Mouse (Mus musculus) cerebellum, postnatal 4 days (tissue): Measurements from ENCODE around the gene Pfkfb3.

Experiments
- DNase-seq, 2 experiments: peaks; one replicate each; pipeline ENCODE4 v3.0.0; 2022; ENCODE audit warnings: low spot score in 2 of 2, mixed read lengths in 1 of 2

The Pfkfb3 gene

DNA sequence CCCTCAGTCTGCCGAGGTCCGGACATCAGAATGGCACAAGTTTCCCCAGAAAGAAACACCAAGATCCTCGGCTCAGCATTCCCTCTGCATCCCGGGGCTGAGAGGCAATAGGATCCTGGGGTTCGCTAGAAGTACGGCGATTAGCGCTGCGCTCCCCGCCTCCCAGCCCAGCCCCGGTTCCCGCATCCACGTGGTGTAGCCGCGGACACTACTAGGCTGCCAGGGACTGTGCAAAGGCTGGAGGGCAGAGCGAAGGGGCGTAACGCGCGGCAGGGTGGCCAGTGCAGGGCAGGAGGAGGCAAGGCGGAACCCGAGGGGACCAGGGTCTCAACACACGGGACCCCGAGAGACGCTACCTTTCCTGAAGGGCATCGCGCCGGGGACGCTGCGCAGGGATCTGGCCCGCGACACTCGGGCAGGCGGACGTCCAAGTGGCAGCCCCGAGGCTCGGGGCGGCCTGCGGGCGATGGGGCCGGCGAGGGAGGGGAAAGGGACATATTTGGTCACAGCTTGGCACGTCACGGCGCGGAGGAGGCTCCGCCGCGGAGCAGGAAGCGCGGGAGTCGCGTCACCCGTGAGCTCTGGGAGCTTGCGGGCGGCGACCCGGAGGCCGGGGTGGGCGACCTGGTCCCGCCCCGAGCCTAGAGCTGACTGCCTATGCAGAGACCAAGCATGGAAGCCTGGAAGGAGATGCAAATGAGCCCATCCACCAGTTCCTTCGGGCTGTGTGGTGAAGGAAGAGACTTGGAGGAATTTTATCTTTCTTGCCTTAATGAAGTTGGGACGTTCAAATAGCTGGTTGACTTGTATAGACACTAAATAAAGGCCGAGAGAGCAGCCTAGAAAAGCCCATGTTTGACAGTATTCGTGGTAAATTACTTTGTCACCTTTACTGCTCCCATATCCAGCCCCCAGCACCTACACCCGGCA, at the start of gene Pfkfb3:
TSS of gene Pfkfb3 (minus strand) at position 607 of the 930 bp plus-strand sequence.
- DNase-seq, result peak in 1 of 2 experiments; percentile 36

DNA sequence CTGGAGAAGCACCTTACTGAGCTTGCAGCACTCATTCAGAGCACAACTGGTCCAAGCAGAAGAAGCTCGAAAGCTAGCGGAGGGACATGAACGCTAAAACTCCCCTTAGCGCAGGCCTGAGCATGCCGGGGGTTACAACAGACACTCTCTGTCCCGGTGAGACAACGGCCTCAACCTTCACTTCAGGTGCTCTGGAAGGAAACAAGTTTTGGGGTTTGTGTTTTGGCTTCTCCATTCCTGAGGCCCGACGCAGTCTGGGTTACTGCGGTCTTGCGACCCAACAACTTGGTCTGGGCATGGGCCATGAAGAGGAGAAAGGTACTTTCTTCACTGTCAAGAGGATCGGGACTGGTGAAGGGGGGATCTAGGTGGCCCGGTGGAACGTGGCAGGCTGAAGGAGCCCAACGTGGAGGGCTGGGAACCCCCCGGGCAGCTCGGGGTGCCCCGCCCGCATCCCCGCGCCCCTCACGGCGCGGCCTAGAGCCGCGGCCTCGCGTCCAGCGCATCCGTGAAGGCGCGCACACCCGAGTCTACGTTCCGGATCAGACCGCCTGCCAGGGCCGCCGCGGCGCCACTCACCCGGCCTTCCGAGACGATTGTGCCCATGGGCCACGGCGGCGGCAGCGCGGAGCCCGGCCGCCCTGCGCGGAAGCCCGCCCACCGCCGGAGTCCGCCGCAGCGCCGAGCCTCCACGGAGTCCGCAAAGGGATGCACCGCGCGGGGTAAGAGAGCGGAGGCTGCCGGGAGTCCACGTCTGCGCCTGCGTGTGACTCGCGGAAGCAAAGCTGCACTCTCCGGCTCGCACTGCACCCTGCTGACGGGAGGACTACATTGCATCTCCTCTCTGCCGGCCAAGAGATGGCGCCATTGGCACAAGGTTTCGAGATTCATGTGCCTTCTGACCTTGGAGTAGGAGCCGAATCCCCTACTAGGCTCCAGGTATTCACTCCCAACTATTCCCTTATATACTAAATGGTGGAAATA, 48.9 kb upstream of the Pfkfb3 start:
- DNase-seq, result peak; percentile 89 to 96

DNA sequence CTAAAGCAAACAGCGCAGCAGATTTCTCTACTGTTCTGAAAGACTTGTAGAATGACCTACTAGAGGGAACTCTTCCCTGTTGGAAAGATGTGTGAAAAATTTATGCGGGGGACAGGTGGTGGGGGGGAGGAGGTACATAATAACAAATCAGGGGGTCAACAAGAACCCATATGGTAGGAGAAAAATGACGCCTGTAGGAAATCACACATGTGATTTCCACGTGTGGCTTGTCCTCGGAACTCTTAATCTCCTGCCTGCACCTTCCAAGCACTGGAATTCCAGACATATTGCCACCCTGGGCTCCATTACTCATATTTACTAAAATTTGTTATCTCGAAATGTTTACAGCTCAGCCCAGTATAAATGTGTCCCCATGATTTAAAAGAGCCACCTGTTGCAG, 47.9 kb upstream of the Pfkfb3 start:
- no peak for DNase-seq

DNA sequence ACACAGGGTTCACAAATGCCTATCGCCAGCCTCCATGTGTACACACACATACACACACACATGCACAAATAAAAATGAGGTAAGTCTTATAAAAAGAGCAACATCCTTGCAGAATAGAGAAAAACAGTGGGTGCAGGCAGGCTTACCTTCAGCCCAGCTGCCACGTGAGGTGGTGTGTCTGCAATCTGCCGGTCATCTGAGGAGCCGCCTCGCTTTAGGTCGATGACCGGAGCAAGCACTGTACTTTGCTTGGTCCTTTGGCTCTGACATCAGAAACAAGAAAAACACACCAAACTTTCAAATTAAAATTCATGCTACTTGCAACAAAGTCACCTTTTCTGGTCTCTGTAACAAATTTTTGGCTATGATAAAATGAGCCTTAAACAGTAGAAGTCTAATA, 44.0 kb upstream of the Pfkfb3 start:
- no peak for DNase-seq

DNA sequence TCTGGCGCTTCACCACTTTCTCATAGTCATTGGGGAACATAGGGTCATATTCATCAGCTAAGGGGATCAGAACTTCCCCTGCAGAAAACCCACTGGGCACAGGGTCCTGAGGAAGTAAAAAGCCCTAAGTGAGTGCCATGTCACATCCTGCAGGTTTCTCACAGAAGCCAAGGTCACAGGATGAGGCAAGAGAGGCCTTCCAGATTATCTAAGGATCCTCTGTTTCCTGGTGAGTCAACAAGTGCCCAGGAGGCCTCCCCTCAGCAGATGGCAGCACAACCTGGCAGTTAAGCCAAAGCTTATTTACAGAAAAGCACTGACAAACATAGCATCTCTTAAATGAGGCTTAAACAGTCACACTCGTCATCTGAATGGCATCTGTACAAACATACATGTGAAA, 42.8 kb upstream of the Pfkfb3 start:
- DNase-seq, result no peak

DNA sequence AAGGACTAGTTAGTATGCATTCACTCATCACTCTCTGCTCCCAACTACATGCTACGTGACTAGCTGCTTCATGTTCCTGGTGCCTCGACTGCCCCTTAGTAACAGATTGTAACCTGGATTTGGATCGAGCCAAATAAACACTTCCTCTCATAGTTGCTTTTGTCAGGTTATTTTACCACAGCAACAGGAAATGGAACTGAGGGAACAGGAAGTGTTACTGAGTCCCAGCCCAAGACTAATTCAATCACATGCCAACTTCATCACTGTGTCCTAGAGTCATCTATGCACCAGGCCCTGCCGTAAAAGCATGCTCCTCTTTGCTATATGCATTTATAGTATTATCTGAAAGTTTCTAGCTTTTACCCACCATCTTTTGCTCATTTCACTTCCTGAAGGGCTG, 34.1 kb upstream of the Pfkfb3 start:
- no peak for DNase-seq

DNA sequence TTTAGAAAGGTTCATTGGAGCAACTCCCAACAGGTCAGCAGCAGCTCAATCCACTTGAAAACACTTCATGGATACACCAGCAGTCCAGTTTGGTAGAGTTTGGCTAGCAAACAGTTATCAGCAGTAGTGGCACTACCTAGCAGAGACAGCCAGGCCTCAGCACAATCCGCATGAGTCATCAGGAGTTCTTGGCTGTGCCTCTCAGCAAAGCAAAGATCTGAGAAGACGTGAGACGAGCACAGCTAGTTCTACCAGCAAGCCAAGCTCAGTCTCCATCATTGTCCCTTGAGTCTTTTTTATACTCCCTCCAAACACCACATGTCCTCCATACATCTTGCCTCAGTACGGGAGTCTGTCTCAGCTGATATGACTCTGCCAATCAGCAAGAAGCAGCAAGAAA, 25.5 kb upstream of the Pfkfb3 start:
- DNase-seq, result no peak

DNA sequence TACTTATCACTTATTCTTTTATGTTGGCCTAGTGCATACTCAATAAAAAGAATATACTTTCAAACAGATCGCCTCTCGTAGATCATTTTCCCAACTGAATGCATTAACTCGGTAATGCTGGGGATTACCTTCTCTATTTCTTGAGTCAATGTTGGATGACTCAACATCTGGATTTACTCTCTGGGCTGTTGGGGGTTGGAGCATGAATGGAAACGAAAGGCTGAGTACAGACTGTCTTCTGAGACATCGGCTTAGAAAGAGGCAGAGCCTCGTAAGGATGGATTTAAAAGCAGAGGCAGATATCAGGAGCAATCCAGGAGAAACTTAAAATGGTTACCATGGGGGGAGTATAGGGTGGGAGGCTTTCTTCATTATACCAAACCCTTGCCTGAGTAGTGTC, 24.3 kb upstream of the Pfkfb3 start:
- DNase-seq, result no peak

DNA sequence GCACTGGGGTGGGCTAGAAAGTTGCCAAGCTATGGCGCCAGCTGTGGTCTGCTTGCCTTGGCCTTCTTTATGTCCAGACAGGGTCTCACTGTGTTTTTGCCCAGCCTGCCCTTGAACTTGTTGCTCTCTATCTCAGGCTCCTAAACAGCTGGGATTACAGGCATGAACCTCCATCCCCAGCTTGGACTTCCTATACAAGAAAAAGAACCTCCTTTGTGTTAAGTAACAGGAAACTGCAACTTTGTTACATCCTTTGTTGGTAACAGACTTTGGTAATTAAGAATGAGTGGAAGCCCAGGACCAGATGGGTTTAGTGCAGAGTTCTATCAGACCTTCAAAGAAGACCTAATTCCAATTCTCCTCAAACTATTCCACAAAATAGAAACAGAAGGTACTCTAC, 19.8 kb upstream of the Pfkfb3 start:
- DNase-seq, result no peak

DNA sequence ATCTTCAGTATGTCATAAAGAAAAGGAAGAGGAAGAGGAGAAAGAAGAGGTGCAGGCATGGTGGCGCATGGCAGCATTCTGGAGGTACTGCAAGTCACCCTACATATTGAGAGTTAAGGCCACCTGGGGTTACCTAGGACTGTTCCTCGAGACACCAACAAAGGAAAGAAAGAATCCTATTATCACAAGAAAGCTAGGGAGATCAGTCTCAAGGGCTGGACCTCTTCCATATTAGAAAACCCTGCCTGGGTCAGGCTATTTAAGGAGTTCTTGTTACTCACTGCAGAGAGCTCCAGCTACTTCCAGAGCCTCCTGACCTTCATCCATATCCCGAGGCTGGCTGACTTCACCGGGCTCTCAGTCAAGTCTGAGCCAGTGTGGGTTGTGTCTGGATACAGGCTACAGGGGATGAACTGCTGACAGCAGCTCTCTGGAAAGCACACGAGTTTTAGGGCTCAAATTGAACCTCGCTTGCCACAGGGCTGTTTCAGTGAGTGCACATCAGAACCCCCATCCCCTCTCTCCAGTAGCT, 17.2 kb upstream of the Pfkfb3 start:
- DNase-seq, result no peak

DNA sequence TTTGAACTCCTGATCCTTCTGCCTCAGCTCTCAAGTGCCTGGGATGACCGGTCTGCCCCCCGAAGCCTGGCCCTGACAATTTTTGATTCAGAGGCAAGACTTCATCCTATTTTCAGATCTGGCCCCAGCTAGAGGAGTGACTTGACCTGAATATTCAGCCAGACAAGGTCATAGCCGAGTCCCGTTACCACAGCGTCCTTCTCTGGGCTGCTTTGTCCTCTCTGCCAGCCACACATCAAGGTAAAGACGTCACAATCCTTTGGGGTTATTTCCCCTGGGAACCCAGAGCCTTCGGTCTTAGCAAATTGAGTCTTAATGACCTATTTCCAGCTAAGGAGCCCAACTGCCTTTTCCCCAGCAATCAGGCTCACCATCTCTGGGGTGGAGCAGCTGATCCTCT, 14.6 kb upstream of the Pfkfb3 start:
- DNase-seq, result no peak

DNA sequence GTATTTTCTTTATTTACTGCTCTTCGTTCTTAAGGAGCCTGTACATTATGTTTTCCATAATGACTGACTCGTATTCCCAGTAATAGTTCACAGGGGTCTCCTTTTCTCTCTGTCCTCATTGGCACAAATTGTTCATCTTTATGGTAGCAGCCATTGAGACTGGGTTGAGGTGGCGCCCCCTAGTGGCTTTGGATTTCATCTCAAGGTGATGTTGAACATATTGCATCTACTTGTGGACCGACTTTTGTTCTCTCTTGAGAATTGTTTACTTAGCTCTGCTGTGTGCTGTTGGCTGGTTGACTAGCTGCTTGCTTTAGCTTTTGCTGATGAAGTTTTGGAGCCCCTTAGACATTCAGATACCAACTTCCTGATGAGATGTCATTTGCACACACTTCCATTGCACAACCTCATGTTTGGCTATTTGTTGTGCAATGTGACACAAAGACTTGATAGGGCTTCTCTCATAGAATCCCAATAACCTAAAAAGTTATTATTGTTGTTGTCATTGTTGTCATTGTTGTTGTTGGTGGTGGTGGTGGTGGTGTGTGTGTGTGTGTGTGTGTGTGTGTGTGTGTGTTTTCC, 14.0 kb upstream of the Pfkfb3 start:
- DNase-seq, result peak in 1 of 2 experiments; percentile 13

DNA sequence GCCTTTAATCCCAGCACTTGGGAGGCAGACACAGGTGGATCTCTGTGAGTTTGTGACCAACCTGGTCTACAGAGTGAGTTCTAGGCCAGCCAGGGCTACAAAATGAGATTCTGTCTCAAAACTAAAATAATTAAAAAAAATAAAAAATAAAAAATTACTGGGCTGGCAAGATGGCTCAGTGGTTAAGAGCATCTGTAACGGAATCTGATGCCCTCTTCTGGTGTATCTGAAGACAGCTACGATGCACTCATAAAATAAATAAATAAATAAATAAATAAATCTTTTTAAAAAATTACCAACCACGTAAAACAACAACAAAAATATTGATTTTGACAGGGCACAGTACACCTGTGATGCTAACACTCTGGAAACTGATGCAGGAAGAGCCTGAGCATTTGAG, 13.0 kb upstream of the Pfkfb3 start:
- DNase-seq, result no peak

DNA sequence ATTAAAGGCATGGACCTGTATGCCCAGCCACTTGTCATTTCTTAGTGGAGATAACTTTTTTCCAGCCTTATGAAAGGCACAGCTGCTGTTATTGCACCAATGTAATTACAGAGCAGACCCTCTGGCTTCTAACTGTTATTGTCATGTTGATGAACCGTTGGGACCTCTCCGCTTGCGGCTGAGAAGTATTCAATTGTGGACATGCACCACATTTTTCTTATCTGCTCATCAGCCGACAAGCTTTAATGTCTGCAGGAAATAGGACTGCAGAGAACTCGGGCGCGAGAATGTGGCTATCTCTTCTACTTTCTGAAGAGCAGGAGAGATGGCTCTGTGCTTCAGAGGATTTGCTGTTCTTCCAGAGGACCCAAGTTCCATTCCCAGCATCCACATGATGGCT, 12.4 kb upstream of the Pfkfb3 start:
- no peak for DNase-seq

DNA sequence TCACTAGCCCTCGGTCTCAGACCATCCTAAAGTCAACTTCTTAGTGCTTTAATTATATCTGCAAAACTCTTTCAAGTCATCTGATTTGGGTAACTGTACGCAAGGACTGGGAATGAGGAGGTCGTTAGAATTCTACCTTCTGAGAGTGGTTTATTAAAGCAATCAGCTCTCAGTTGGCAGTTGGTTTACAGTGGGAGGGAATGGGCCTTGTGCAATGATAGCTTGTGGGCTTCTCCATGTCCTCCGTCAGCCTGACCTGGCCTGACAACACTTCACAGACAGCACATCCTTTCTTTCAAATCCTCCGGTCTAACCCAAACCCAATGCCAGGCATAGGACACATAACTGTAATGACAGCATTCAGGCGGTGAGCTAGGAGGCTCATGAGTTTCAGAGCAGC, 10.9 kb upstream of the Pfkfb3 start:
- DNase-seq, result no peak

DNA sequence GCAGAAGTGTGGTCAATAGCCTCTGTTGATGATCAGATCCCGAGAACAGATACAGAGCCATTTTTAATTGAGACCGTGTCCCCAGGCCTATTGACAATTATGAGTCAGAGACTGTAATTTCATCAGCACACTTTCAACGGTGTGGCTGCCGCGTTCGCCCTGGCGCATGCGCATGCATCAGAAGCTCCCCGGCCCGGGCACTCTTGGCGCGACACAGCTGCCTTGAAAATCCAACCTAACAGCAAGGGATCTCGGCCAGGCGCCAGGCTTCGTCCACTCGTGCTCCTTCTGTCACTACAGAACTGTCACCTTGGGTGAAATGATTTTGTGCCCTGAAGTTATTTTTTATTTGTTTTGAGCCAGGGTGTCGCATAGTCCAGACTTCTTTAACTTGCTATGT, 9.4 kb upstream of the Pfkfb3 start:
- DNase-seq, result no peak

DNA sequence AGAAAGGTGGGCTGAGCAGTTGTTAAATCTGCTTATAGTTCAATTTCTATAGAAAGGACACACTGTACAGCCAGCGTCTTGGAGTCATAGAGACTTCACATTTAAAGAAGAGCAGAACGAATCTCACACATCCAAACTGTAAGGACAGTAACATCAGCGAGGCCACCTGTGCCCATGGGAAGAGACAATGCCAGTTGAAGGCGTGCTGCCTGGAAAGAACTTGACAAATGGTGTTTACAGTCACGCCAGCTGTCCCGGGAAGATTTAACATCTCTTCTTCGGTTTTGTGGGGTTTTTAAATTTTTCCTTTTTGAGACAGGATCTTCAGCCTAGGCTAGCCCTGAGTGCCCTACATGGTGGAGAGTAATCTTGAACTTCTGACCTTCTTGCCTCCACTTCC, 4.8 kb upstream of the Pfkfb3 start:
- DNase-seq, result no peak

DNA sequence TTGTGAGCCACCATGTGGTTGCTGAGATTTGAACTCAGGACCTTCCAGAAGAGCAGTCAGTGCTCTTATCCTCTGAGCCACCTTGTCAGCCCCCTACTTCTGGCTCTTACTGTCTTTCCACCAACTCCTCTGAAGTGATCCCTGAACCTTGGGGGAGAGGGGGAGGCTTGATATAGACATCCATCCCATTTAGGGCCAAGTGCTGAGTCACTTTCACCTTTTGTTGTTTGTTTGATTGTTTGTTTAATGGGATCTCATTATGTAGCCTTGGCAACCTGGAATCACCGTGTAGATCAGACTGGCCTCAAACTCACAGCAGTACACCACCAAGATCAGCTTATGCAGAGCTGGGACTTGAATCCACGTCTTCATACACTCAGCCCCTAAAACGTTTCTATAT, 3.4 kb upstream of the Pfkfb3 start:
- no peak for DNase-seq

DNA sequence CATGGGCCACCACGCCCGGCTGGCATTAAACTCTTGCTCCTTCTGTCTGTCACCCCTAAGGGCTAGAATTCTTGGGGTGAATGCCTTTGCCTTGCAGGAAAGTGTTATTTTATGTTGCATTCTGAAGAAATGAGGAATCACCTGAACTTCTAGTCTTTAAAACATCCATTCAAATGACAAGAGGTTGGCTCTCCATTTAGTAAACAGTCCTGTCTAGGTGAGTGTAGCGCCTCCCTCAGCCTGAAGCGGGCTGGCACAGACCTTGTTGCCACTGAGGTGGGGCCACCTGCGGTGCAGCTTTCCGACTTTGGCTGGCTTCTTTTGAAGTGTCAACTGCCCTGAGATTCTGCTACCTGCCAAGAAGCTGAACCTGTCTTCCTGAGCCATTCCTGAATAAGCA, 1.4 kb upstream of the Pfkfb3 start:
- DNase-seq, result no peak

DNA sequence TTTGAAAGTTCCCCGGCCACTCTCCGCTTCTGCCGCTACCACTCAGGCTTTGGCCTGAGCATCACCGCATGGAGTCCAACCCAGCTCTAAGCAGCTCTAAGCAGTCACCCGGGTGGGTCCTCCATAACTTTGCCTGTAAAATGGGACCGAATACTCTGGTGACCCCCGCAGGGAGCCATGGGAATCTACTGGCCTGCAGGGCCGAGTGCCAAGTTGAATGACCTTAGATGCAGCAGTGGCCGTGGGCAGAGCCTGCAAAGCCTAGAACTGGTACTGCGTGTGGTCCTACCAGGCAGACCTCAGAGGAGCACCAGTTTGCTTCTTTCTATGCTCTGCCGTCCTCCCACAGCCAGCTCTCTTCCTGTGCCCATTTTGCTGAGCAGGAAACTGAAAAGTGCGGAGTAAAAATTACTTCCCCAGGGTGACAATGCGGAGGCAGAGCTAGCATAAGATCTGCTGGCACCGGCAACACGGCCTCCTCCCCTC, 868 bp downstream of the Pfkfb3 start:
- peak in 1 of 2 experiments; percentile 13 for DNase-seq

DNA sequence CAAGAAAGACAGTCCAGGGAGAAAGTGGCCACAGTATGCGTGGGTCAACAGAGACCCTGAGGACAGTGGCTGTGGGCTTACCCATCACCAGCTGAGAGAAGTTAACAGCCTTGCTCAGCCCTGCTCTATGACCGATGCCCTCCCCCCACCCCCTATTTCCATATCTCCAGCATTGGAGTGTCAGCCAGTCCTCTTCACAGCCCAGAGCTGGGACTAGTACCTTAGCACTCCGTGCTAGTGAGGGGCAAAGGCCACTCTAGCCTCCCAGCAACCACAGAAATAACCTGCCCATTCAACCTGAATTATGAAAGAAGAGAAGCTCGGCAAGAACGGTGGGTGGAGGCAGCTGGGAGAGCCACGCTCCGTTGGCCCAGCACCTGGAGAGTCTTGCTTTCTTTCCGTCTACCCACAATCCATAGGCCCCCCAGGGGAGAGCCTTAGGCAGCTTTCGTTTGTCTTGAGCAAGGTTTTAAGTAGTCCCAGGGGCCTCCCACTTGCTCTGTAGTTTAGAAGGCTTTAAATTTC, 1.5 kb downstream of the Pfkfb3 start:
- no peak for DNase-seq

DNA sequence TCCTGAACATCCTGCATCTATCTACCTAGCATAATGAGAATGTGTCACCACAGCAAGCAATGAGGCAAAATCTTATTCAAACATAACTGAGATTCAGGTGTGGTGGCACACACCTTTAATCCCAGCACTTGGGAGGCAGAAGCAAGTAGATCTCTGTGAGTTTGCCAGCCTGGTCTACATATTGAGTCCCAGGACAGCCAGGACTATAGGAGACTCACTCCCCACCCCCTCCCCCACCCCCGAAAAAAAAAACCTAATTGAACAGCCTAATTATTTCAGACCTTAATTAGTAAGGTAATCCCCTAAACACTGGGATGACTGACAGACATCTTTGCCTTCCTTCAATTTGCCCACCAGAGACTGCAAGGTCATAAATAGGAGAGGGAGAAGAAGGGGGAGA, 2.2 kb downstream of the Pfkfb3 start:
- DNase-seq, result no peak
